Mouse (Mus musculus) forebrain, embryonic 16.5 days (tissue): Measurements from ENCODE around the gene Pced1b. TPM values are rescaled to one million over a fixed set of nuclear protein-coding genes. Genes with fewer than 3 reads are reported as not detected.
"Not testable (repeated sequence)": the region's sequence is repeated elsewhere in the genome, so short reads cannot be mapped to it uniquely, and the experiment has no call there.

Source experiments
- ATAC-seq: fragments of 200-750 bp; cut with Nextera tagmentation; 2 replicates; pipeline ENCODE4 v1.8.0; 2017; ENCODE audit warnings: mild to moderate bottlenecking, moderate library complexity
- H3K27ac ChIP-seq: fragments of 300-500 bp; sonication (generic); 2 replicates; pipeline ENCODE4 v1.5.1; 2014; ENCODE audit warnings: low read length, control low read depth
- H3K27me3 ChIP-seq: fragments of 300-500 bp; sonication (generic); replicated peaks from 2 replicates; pipeline ENCODE4 v1.6.1; 2014; ENCODE audit warnings: low read length; ENCODE audit not compliant: control insufficient read depth, insufficient read depth
- H3K36me3 ChIP-seq: fragments of 300-500 bp; sonication (generic); 2 replicates; pipeline ENCODE4 v1.6.1; 2014; ENCODE audit not compliant: control insufficient read depth, insufficient read depth
- H3K4me1 ChIP-seq: fragments of 300-500 bp; sonication (generic); replicated peaks from 2 replicates; pipeline ENCODE4 v1.6.1; 2014; ENCODE audit warnings: low read length; ENCODE audit not compliant: control insufficient read depth, insufficient read depth
- H3K4me2 ChIP-seq: fragments of 300-500 bp; sonication (generic); 2 replicates; pipeline ENCODE4 v1.6.1; 2014; ENCODE audit warnings: mild to moderate bottlenecking, low read length, control low read depth
- H3K4me3 ChIP-seq: fragments of 300-500 bp; sonication (generic); replicated peaks from 2 replicates; pipeline ENCODE4 v1.5.1; 2014; ENCODE audit warnings: mild to moderate bottlenecking, low read length, control low read depth
- H3K9ac ChIP-seq: fragments of 300-500 bp; sonication (generic); replicated peaks from 2 replicates; pipeline ENCODE4 v1.6.1; 2014; ENCODE audit warnings: low read depth, low read length, control low read depth
- H3K9me3 ChIP-seq: fragments of 300-500 bp; sonication (generic); 2 replicates; pipeline ENCODE4 v1.6.1; 2016; ENCODE audit warnings: low read length; ENCODE audit not compliant: control insufficient read depth
- WGBS: fragments of 180-500 bp; shearing (Covaris S2); extraction: QIAGEN DNeasy Blood & Tissue Kit; methylation state at CpG from one replicate; pipeline ENCODE4 v1.1.7; 2014; 5-methylcytosine and 5-hydroxymethylcytosine counted together
- polyA plus RNA-seq: library from polyadenylated mRNA; unstranded; fragments of >200 nt; fragmentation: Nextera tagmentation; extraction: Ambion mirVana; gene quantifications from 2 replicates; pipeline ENCODE4 v1.2.1, GENCODE M21; 2015

Gene Pced1b
- polyA plus RNA-seq, 1 experiment from 2014 or later = 4.3 TPM

DNA sequence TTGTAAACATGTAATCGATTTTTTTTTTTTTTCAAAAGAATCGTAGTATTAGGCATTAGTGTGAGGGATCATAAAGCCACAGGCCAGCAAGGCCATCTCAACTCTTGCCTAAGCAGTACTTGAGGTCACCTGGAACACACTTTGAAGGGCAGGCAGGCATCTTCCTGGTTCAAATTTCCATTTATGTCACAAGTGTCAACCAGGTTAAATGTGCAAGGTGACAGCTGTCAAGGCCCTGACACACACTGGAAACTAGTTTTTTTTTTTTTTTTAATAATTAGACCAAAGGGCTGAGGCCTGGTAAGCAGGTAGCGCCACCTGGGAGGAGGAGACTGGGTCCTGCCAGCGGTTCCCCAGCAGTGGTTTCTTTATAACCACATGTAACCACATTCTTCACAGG lies 131.2 kb downstream of the Pced1b start:
- no peaks in the 10 kb centered on the region for H3K27me3 ChIP-seq
- no peaks in the 10 kb centered on the region for H3K4me1 ChIP-seq
- no peaks in the 10 kb centered on the region for H3K36me3 ChIP-seq
- WGBS = 84% methylated on average over 4 of the region's 4 CpGs
- no peak overlapping the region for H3K4me2 ChIP-seq
- no peak overlapping the region for H3K27ac ChIP-seq
- H3K9ac ChIP-seq = no peak overlapping the region
- no peak overlapping the region for H3K4me3 ChIP-seq
- no peak for ATAC-seq
- no peaks in the 10 kb centered on the region for H3K9me3 ChIP-seq

DNA sequence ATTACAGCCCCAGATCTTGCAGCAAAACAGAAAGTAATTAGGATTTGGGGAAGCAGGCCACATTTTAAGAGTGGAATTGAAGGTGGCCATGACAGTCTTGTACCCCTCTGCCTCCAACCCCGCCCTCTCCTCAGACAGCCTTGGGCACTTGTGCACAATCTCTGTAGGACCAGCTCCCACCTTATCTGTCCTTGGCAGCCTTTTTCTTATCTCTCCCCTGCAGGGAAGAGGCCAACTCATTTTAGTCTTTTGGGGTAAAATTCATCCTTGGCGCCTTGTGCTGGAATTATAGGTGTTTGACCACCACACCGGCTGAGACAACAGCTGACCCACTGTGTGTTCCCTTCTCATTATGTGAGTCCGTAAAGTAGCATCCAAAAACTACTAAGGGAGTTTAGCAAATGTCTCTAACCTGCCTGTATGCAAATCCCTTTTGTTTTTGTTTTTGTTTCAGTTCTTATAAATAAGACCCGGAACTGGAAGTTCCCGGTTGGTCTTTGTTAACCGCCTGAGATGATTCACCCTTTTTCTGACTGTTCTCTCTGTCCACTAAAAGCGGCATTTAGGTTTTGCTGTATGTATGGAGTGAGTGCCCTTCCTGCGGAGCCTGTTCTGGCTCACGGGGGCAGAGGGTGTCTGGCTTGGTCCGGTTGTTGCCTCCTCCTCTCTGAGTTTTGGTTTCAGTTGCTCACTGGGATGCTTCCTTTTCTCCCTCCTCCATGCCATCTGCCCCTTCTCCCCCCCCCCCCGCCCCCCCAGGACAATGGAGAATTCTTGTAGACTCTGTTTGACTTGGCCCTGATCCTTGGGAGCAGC lies 132.8 kb downstream of the Pced1b start:
- H3K4me2 ChIP-seq = no peak overlapping the region
- H3K9me3 ChIP-seq = no peaks in the 10 kb centered on the region
- H3K9ac ChIP-seq = no peak overlapping the region
- no peak for ATAC-seq
- H3K4me1 ChIP-seq = no peaks in the 10 kb centered on the region
- H3K27ac ChIP-seq = no peak overlapping the region
- H3K4me3 ChIP-seq = no peak overlapping the region
- no peaks in the 10 kb centered on the region for H3K36me3 ChIP-seq
- no peaks in the 10 kb centered on the region for H3K27me3 ChIP-seq
- 76% methylated on average over 11 of the region's 12 CpGs for WGBS

DNA sequence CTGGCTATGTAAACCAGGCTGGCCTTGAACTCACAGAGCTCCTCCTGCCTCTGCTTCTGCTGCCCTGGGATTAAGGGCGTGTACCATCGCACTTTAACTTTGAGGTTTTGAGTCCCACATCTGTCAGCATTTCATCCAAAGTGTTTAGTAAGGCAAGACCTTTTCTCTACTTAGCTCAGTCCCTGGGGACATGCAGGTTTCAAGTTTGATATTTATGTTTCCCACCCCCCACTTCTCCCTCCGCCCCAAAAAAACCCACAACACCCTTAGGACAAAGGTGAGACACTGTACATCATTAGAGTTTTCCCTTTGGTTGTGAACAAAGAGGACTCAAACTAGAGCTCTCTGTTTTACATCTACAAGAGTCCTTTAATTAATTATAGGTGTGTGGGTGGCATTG lies 135.7 kb downstream of the Pced1b start:
- Histone ChIP-seq H3K27ac (no peak overlapping the region), H3K27me3 (no peaks in the 10 kb centered on the region), H3K36me3 (no peaks in the 10 kb centered on the region), H3K4me2 (no peak overlapping the region), H3K4me1 (no peaks in the 10 kb centered on the region), H3K9me3 (no peaks in the 10 kb centered on the region), H3K4me3 (no peak overlapping the region), H3K9ac (no peak overlapping the region)
- no peak for ATAC-seq
- WGBS = 95% methylated on average over 3 of the region's 3 CpGs

DNA sequence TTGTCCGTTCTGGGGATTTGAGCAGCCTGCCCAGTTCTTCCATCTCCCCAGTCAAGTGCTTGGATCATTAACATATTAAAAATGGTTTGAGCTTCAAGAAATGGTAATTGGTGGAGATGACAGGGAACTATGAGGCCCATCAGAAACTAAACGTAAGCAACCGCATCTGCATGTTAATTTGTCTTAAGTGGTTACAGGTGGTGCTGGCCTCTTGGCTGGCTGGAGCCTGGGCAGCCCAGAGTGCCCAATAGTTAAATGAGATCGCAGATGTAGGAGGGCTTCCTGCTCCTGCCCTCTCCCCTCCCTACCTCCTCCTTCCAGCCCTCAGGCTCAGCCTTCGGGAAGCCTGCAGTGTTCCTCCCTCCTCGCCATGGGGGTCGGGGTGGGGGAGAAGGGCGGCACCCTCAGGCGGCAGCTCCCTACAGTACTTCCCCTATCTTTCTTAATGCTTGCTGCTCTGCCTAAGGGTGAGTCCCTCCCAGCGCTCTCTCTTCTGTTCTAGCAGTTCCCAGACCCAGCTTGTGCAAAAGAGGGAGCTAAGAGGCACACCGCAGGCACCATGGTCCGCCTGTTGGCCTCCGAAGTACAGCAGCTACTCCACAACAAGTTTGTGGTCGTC lies 136.7 kb downstream of the Pced1b start:
- Histone ChIP-seq H3K4me3 (no peak overlapping the region), H3K9me3 (no peaks in the 10 kb centered on the region), H3K9ac (no peak overlapping the region), H3K4me2 (no peak overlapping the region), H3K36me3 (no peaks in the 10 kb centered on the region), H3K27ac (no peak overlapping the region), H3K4me1 (no peaks in the 10 kb centered on the region), H3K27me3 (no peaks in the 10 kb centered on the region)
- 83% methylated on average over 14 of the region's 14 CpGs for WGBS
- ATAC-seq = no peak

DNA sequence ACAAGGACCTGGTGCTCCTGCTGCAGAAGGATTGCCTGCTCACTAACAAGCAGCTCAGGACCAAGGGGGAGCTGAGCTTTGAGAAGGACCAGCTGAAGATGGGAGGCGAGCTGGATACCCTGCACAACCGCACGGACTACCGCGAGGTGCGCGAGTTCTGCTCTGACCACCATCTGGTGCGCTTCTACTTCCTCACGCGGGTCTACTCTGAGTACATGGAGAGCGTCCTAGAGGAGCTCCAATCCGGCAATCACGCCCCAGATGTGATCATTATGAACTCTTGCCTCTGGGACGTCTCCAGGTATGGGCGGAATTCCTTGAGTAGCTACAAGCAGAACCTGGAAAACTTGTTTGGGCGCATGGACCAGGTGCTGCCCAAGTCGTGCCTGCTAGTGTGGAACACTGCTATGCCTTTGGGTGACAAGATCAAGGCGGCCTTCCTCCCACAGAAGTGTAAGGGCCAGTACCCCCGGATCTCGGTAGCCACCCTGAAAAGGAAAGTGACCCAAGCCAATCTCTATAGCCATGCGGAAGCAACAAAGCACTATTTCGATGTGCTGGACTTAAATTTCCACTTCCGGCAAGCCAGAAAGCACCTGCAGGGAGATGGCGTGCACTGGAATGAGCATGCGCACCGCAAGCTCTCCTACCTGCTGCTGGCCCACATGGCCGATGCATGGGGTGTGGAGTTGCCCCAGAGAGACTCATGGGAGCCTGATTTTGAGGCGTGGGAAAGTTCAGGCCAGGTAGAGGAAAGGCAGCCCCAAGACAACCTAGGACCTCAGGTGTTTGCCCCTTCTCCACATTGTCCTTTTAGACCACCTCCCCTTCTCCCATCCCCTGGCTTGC lies 137.5 kb downstream of the Pced1b start:
- no peak overlapping the region for H3K4me3 ChIP-seq
- no peak overlapping the region for H3K27ac ChIP-seq
- H3K36me3 ChIP-seq = no peaks in the 10 kb centered on the region
- H3K9me3 ChIP-seq = no peaks in the 10 kb centered on the region
- H3K9ac ChIP-seq = no peak overlapping the region
- H3K27me3 ChIP-seq = no peaks in the 10 kb centered on the region
- no peak overlapping the region for H3K4me2 ChIP-seq
- no peak for ATAC-seq
- H3K4me1 ChIP-seq = no peaks in the 10 kb centered on the region
- WGBS = 94% methylated on average over 28 of the region's 28 CpGs

DNA sequence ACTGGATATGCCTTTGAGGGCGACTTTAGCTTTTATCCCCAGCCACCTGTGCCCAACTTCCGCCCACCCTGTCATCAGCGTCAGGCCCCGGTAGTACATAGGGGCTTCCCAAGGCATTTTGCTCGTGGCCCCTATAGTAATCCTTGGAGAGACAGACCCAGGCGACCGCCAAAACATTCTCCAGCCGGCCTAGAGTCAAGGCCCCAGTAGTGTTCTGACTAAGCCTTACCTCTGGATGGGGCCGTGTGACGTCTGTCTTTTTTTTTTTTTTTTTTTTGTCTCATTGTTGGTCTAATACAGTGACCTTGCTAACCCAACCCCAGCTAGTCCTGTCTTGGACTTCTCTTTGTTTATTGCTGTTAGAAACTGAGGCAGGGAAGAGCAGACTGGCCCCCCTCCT lies 138.3 kb downstream of the Pced1b start:
- H3K4me2 ChIP-seq, H3K27ac ChIP-seq, H3K27me3 ChIP-seq, H3K36me3 ChIP-seq, H3K9me3 ChIP-seq, H3K4me3 ChIP-seq, ATAC-seq, H3K9ac ChIP-seq, H3K4me1 ChIP-seq: not testable (repeated sequence)
- 95% methylated on average over 9 of the region's 10 CpGs for WGBS

DNA sequence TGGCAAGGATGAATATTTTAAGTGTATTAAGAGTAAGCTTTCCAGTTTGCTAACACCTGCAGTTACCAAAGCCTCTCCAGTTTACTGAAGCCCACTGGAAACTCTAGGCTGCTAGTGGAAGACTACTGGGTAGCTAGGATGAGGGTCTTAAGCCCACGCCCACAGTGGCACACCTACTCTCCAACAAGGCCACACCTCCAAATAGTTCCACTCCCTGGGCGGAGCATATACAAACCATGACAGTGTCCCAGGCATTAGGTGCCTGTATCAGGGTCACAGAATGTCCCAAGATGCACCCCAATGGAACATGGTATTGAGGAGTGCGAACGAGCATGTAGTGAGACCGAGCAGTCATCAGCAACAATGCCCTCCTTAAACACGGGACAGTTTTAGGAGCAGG lies 140.9 kb downstream of the Pced1b start:
- H3K9me3 ChIP-seq = no peaks in the 10 kb centered on the region
- no peak overlapping the region for H3K4me3 ChIP-seq
- no peaks in the 10 kb centered on the region for H3K36me3 ChIP-seq
- no peaks in the 10 kb centered on the region for H3K4me1 ChIP-seq
- 92% methylated on average over 6 of the region's 6 CpGs for WGBS
- no peak overlapping the region for H3K4me2 ChIP-seq
- no peak overlapping the region for H3K27ac ChIP-seq
- no peaks in the 10 kb centered on the region for H3K27me3 ChIP-seq
- no peak overlapping the region for H3K9ac ChIP-seq
- ATAC-seq = no peak

DNA sequence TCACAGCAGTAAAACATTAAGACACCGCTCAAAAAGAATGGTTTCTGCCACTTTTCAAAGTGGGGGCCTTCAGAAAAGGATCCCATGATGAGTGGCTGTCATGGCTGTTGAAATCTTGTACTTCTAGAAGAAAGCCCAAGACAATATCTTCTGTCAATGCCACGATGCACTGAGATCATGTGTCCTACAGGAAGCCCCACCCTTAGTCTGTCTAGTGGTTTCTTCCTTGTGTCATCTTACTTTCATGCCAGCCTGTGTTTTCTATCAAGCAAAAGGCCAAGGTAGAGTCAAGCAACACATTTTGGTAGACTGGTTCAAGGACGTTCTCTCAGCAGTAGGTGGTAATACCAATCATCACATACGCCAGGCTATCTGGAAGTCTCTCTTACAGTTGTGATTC lies 142.7 kb downstream of the Pced1b start:
- no peak overlapping the region for H3K4me2 ChIP-seq
- no peaks in the 10 kb centered on the region for H3K36me3 ChIP-seq
- H3K27me3 ChIP-seq = no peaks in the 10 kb centered on the region
- WGBS = 88% methylated on average over 4 of the region's 4 CpGs
- no peak overlapping the region for H3K27ac ChIP-seq
- no peak overlapping the region for H3K4me3 ChIP-seq
- no peaks in the 10 kb centered on the region for H3K9me3 ChIP-seq
- ATAC-seq = no peak
- H3K4me1 ChIP-seq = 0 out of 2 replicates have a peak, but pooled peaks cover 2% of the 10 kb centered on the region
- no peak overlapping the region for H3K9ac ChIP-seq

DNA sequence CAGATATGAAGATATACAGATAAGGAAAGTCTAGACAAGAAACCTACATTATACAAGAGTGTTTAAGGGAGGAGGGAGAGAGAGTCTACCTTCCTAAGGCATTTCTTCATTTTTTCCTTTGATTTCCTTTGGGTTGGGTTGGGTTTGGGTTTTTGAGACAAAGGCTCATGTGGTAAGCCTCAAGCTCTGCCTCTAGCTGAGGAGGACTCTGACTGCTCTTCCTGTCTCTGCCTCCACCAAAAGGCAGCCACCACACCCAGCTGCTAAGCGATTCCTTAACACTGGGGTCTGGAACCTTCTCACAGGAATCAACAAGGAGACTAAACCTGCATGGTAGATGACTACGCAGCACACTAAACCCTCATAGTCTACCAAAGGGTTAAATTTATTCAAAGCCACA lies 143.9 kb downstream of the Pced1b start:
- no peak overlapping the region for H3K27ac ChIP-seq
- 96% methylated on average over 2 of the region's 2 CpGs for WGBS
- no peak overlapping the region for H3K4me3 ChIP-seq
- H3K4me2 ChIP-seq = no peak overlapping the region
- H3K9me3 ChIP-seq = no peaks in the 10 kb centered on the region
- no peaks in the 10 kb centered on the region for H3K36me3 ChIP-seq
- H3K9ac ChIP-seq = no peak overlapping the region
- 0 out of 2 replicates have a peak, but pooled peaks cover 2% of the 10 kb centered on the region for H3K4me1 ChIP-seq
- no peak for ATAC-seq
- no peaks in the 10 kb centered on the region for H3K27me3 ChIP-seq
